Mouse (Mus musculus): Measurements from ENCODE around the gene Eif4h. TPM values are rescaled to one million over a fixed set of nuclear protein-coding genes. Genes with fewer than 3 reads are reported as not detected.

The Eif4h gene
- polyA plus RNA-seq, 1 experiment from 2014 or later, result 332 TPM

DNA sequence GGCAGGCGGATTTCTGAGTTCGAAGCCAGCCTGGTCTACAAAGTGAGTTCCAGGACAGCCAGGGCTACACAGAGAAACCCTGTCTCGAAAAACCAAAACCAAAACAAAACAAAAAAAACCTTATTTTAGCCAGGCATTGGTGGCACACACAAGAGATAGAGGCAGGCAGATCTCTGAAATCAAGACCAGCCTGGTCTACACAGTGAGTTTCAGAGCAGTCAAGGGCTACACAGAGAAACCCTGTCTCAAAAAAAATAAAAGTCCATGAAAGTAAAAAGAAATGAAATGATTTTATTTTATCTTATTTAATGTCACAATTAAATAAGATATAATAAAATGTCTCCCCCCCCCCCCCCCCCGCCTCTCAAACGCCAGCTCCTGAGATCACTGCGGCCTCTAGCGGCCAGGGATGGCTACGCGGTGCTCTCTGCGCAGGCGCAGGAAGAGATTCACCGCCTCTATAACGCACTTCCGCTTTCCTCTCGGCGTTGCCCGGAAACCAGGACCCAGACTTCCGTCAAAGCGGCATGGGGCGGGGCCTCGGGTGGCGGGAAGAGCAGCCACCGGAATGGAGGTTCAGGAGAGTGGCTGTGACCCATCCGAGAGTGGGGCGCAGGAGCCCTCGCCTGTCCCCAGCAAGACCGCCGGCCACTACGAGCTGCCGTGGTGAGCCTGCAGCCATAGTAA is 56.9 kb downstream of the Eif4h start:
- Histone ChIP-seq H3K9ac (ENCODE audit: low read depth, low read length) (peak overlapping the region; percentile 91), H3K4me2 (ENCODE audit: low read length) (peak overlapping the region; percentile 97), H3K9me3 (ENCODE audit: control insufficient read depth, low read length) (no peaks in the 10 kb centered on the region), H3K27me3 (replicated peaks; ENCODE audit: control insufficient read depth, insufficient read depth, low read length) (no peaks in the 10 kb centered on the region), H3K36me3 (ENCODE audit: control insufficient read depth, insufficient read depth, low read length) (no peaks in the 10 kb centered on the region), H3K27ac (ENCODE audit: low read depth, low read length) (no peak overlapping the region), H3K4me1 (ENCODE audit: control insufficient read depth, insufficient read depth, low read depth, low read length) (peaks cover 7% of the 10 kb centered on the region), H3K4me3 (ENCODE audit: low read length) (peak overlapping the region; percentile 98)
- peak; percentile 97 for ATAC-seq
- WGBS, result 7% methylated on average over 30 of the region's 30 CpGs

DNA sequence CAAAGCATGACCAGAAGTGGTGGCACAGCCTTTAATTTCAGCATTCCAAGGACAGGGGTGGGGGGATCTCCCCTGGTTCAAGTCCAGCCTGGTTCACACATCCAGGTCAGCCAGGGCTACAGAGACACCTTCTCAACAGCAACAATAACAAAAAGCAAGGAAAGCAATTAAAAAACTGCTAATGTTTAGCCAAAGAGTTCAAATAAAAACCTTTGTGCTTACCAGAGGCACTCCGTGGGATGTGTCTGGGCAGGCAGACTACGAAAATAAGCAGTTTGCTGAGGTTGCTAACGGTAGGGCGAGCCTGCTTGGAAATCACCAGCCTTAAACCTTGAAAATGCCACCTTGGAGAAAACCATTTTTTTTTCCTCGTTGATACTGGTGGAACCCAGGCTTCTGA is 58.1 kb downstream of the Eif4h start, which contains the start of gene Rfc2:
Gene Rfc2, plus strand, starts transcription at position 221 of the 400 bp plus-strand sequence.
- no peaks in the 10 kb centered on the region for H3K9me3 ChIP-seq (ENCODE audit: control insufficient read depth, low read length)
- no peak within 1 kb of the TSS for H3K27ac ChIP-seq (ENCODE audit: low read depth, low read length)
- no peak for ATAC-seq
- no peak within 1 kb of the TSS for H3K4me3 ChIP-seq (ENCODE audit: low read length)
- H3K27me3 ChIP-seq (replicated peaks; ENCODE audit: control insufficient read depth, insufficient read depth, low read length), result no peaks in the 10 kb centered on the region
- WGBS, result 86% methylated on average over 5 of the region's 5 CpGs
- no peak within 1 kb of the TSS for H3K9ac ChIP-seq (ENCODE audit: low read depth, low read length)
- H3K4me2 ChIP-seq (ENCODE audit: low read length), result no peak within 1 kb of the TSS
- H3K36me3 ChIP-seq (ENCODE audit: control insufficient read depth, insufficient read depth, low read length), result no peaks in the 10 kb centered on the region
- H3K4me1 ChIP-seq (ENCODE audit: control insufficient read depth, insufficient read depth, low read depth, low read length), result peaks cover 7% of the 10 kb centered on the region

DNA sequence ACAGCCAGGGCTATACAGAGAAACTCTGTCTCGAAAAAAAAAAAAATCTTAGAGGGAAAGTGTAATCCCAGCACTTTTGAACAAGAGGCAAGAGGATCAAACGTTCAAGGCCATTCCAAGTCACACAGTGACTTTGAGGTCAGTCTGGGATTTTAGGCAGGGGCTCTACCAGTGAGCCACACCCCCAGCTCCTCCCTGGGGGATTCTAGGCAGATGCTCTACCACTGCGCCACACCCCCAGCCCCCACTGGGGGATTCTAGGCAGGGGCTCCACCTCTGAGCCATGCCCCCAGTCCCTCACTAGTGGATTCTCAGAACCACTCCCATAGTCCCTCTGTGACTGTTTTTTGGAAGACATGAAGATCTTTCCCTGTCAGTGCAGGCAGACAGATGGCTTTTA is 60.2 kb downstream of the Eif4h start:
- Histone ChIP-seq H3K4me1 (ENCODE audit: control insufficient read depth, insufficient read depth, low read depth, low read length) (peaks cover 7% of the 10 kb centered on the region), H3K4me3 (ENCODE audit: low read length) (no peak overlapping the region), H3K27ac (ENCODE audit: low read depth, low read length) (no peak overlapping the region), H3K9ac (ENCODE audit: low read depth, low read length) (no peak overlapping the region), H3K36me3 (ENCODE audit: control insufficient read depth, insufficient read depth, low read length) (no peaks in the 10 kb centered on the region), H3K9me3 (ENCODE audit: control insufficient read depth, low read length) (no peaks in the 10 kb centered on the region), H3K27me3 (replicated peaks; ENCODE audit: control insufficient read depth, insufficient read depth, low read length) (no peaks in the 10 kb centered on the region), H3K4me2 (ENCODE audit: low read length) (no peak overlapping the region)
- no peak for ATAC-seq
- 67% methylated on average over 3 of the region's 3 CpGs for WGBS

DNA sequence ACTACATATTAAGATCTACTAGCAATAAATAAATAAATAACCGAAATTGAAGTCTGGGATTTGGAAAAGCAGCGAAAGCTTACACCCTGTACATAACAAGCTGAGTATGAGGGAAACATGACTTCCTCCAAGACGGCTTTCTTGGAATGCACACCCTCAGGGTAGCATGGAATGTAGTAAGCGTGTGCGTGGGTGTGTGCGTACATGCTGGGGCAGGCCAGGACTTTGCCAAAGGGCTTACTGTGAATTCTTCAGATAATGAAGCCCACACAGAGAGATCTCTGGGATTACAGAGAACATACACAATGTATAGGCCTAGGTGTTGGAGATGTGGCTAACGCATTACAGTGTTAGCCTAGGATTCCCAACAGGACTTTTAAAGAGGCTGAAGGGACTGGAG is 61.8 kb downstream of the Eif4h start:
- Histone ChIP-seq H3K9ac (ENCODE audit: low read depth, low read length) (no peak overlapping the region), H3K27ac (ENCODE audit: low read depth, low read length) (no peak overlapping the region), H3K9me3 (ENCODE audit: control insufficient read depth, low read length) (no peaks in the 10 kb centered on the region), H3K27me3 (replicated peaks; ENCODE audit: control insufficient read depth, insufficient read depth, low read length) (no peaks in the 10 kb centered on the region), H3K4me3 (ENCODE audit: low read length) (no peak overlapping the region), H3K4me2 (ENCODE audit: low read length) (no peak overlapping the region), H3K4me1 (ENCODE audit: control insufficient read depth, insufficient read depth, low read depth, low read length) (peaks cover 2% of the 10 kb centered on the region), H3K36me3 (ENCODE audit: control insufficient read depth, insufficient read depth, low read length) (no peaks in the 10 kb centered on the region)
- ATAC-seq, result no peak
- whole genome bisulfite sequencing, result 92% methylated on average over 7 of the region's 7 CpGs

DNA sequence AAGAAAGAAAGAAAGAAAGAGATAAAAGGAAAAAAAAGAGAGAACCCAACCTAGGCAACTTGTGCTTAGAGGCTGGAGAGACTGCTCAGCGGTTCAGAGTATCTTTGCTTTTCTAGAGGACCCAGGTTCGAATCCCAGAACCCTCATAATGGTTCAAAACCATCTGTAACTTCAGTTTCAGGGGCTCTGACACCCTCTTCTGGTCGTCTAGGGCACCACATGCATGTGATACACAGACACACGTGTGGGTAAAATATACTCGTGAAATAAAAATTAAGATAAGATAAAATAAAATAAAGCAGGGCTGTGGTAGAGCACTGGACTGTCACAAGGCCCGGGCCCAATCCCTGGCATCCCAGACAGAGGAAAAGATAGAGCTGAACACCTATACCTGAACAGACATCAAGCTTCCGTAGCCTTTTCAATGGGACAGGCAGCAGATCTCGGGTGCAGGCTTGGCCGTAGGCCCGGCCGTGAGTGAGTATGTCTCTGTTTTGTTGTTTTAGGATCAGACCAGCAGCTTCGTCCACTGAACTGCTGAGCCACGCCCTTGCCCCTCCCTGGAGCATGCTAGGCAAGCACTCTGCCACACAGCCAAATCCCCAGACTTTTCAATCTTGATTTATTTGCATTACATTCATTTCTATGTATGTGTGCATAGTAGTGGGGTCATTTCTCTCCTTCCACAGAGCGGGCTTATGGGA is 62.6 kb downstream of the Eif4h start:
- 78% methylated on average over 14 of the region's 14 CpGs for whole genome bisulfite sequencing
- no peak overlapping the region for H3K4me3 ChIP-seq (ENCODE audit: low read length)
- no peak overlapping the region for H3K27ac ChIP-seq (ENCODE audit: low read depth, low read length)
- no peak for ATAC-seq
- no peaks in the 10 kb centered on the region for H3K36me3 ChIP-seq (ENCODE audit: control insufficient read depth, insufficient read depth, low read length)
- H3K9ac ChIP-seq (ENCODE audit: low read depth, low read length), result no peak overlapping the region
- no peaks in the 10 kb centered on the region for H3K9me3 ChIP-seq (ENCODE audit: control insufficient read depth, low read length)
- H3K4me2 ChIP-seq (ENCODE audit: low read length), result no peak overlapping the region
- H3K27me3 ChIP-seq (replicated peaks; ENCODE audit: control insufficient read depth, insufficient read depth, low read length), result no peaks in the 10 kb centered on the region
- H3K4me1 ChIP-seq (ENCODE audit: control insufficient read depth, insufficient read depth, low read depth, low read length), result peaks cover 7% of the 10 kb centered on the region

DNA sequence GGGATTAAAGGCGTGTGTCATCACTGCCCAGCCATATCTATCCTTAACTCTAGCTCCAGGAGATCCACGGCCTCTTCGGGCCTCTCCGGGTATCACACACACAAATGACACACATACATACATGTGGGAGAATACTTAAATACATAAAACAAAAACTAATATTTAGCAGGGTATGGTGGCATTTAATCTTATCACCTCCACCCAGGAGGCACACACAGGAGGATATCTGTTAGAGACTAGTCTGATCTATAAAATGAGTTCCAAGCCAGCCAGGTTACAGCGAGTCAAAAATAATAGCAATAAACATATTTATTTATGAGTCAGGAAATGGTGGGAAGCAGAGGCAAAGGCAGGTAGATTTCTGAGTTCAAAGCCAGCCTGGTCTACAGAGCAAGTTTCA is 63.5 kb downstream of the Eif4h start:
- no peak overlapping the region for H3K4me2 ChIP-seq (ENCODE audit: low read length)
- H3K9ac ChIP-seq (ENCODE audit: low read depth, low read length), result no peak overlapping the region
- peaks cover 7% of the 10 kb centered on the region for H3K4me1 ChIP-seq (ENCODE audit: control insufficient read depth, insufficient read depth, low read depth, low read length)
- no peak for ATAC-seq
- no peaks in the 10 kb centered on the region for H3K9me3 ChIP-seq (ENCODE audit: control insufficient read depth, low read length)
- WGBS, result 93% methylated on average over 5 of the region's 5 CpGs
- H3K27ac ChIP-seq (ENCODE audit: low read depth, low read length), result no peak overlapping the region
- H3K4me3 ChIP-seq (ENCODE audit: low read length), result no peak overlapping the region
- no peaks in the 10 kb centered on the region for H3K27me3 ChIP-seq (replicated peaks; ENCODE audit: control insufficient read depth, insufficient read depth, low read length)
- H3K36me3 ChIP-seq (ENCODE audit: control insufficient read depth, insufficient read depth, low read length), result no peaks in the 10 kb centered on the region

DNA sequence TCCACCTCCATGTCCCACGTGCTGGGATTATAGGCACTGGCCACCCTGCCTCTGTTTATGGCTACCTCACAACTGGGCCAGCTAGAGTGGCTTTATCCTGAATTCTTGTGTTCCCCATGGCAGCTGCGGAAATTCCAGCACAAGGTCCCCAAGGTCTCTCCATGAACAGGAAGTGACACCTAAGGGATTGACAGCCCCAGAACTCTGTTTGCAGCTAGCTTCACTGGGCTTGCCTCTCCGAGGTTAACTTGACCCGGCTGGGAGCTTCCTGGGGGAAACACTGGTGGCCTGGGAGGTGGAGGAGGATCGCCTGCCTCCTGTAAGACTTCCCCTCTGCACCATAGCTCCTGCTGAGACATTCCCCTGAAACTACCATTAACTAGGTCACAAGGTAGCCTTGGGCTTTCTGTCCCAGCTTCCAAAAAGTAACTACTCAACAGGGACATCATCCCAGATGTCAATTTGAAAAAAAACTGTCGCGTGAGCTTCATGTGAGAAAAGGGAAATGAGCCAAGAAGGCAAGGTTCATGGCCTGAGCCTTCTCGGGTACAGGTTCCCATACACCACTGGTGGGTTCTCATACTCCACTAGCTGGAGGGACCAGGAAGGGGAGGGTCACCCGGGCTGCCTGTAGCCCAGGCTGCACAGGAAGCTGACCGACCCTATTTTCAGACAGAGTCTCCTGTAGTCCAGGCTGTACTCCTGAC is 66.6 kb downstream of the Eif4h start:
- Histone ChIP-seq H3K9me3 (ENCODE audit: control insufficient read depth, low read length) (no peaks in the 10 kb centered on the region), H3K27ac (ENCODE audit: low read depth, low read length) (no peak overlapping the region), H3K4me1 (ENCODE audit: control insufficient read depth, insufficient read depth, low read depth, low read length) (peaks cover 7% of the 10 kb centered on the region), H3K27me3 (replicated peaks; ENCODE audit: control insufficient read depth, insufficient read depth, low read length) (no peaks in the 10 kb centered on the region), H3K36me3 (ENCODE audit: control insufficient read depth, insufficient read depth, low read length) (no peaks in the 10 kb centered on the region), H3K9ac (ENCODE audit: low read depth, low read length) (peak overlapping the region; percentile 70), H3K4me3 (ENCODE audit: low read length) (peak overlapping the region; percentile 60), H3K4me2 (ENCODE audit: low read length) (peak overlapping the region; percentile 97)
- peak; percentile 57 for ATAC-seq
- 39% methylated on average over 10 of the region's 10 CpGs for WGBS

DNA sequence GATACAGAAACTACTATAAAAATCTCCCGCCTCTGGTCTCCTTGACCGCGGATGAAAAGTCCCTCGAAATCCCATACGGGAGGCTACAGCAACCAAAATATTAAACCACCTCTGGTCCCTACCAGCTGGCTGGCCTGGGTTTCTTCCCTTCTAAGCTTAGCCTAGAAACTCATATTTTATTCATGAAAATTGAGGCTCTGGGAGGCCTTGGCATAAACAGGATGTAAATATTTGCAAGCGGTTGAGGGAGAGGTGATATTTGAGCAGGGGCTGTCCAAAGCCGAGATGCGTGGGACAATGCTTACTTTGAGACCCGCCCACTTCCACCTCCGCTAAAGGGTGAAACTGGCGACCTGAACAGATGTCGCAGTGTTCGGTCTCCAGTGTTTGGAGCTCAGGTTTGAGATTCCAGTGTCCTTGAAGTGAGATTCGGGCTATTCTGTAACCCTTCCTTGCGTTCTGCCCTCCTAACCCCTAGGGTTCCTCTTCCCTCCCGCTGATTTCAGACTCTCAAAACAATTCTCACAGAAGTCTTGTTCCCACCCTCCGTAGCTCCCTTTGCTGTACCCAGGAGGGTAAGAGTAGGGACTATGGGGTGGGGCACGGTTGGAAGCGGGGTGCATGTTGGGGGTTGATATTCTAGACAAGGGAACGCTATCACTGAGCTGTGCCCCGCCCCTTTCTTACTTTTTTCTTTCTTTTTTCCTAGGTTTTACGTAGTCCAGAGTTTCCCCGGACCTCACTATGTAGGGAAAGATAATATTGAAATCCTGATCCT is 67.4 kb downstream of the Eif4h start:
- peak overlapping the region; percentile 80 for H3K27ac ChIP-seq (ENCODE audit: low read depth, low read length)
- ATAC-seq, result peak; percentile 85
- peak overlapping the region; percentile 60 for H3K4me3 ChIP-seq (ENCODE audit: low read length)
- H3K27me3 ChIP-seq (replicated peaks; ENCODE audit: control insufficient read depth, insufficient read depth, low read length), result no peaks in the 10 kb centered on the region
- peak overlapping the region; percentile 97 for H3K4me2 ChIP-seq (ENCODE audit: low read length)
- H3K4me1 ChIP-seq (ENCODE audit: control insufficient read depth, insufficient read depth, low read depth, low read length), result peaks cover 7% of the 10 kb centered on the region
- peak overlapping the region; percentile 70 for H3K9ac ChIP-seq (ENCODE audit: low read depth, low read length)
- no peaks in the 10 kb centered on the region for H3K9me3 ChIP-seq (ENCODE audit: control insufficient read depth, low read length)
- no peaks in the 10 kb centered on the region for H3K36me3 ChIP-seq (ENCODE audit: control insufficient read depth, insufficient read depth, low read length)
- 2% methylated on average over 23 of the region's 23 CpGs for WGBS
